Mouse (Mus musculus) limb, embryonic 14.5 days (tissue): ENCODE data around the gene Oprl1. TPM values are rescaled to one million over a fixed set of nuclear protein-coding genes. Genes with fewer than 3 reads are reported as not detected.
A peak's percentile ranks its signal among the peaks of the same experiment; 100 is the strongest.

Source experiments
- ATAC-seq: fragments of 200-750 bp; cut with Nextera tagmentation; 2 replicates; pipeline ENCODE4 v1.8.0; 2017; ENCODE audit warnings: low read depth, moderate number of reproducible peaks, moderate TSS enrichment; ENCODE audit not compliant: low FRiP score
- DNase-seq: peaks from one replicate; pipeline ENCODE4 v3.0.0-alpha.2; 2015; ENCODE audit warnings: low spot score
- H3K27ac ChIP-seq: fragments of 300-500 bp; sonication (generic); replicated peaks from 2 replicates; pipeline ENCODE4 v1.5.1; 2014; ENCODE audit warnings: low read depth, mild to moderate bottlenecking, low read length, moderate library complexity, mixed read lengths
- H3K27me3 ChIP-seq: fragments of 300-500 bp; sonication (generic); 2 replicates; pipeline ENCODE4 v1.6.1; 2014; ENCODE audit warnings: low read length, mixed read lengths; ENCODE audit not compliant: control insufficient read depth, insufficient read depth
- H3K36me3 ChIP-seq: fragments of 300-500 bp; sonication (generic); 2 replicates; pipeline ENCODE4 v1.6.1; 2014; ENCODE audit warnings: mild to moderate bottlenecking, low read length, moderate library complexity, mixed read lengths; ENCODE audit not compliant: control insufficient read depth, insufficient read depth
- H3K4me1 ChIP-seq: fragments of 300-500 bp; sonication (generic); 2 replicates; pipeline ENCODE4 v1.6.1; 2014; ENCODE audit warnings: antibody characterized with exemption, low read length, mixed read lengths; ENCODE audit not compliant: control insufficient read depth, insufficient read depth
- H3K4me2 ChIP-seq: fragments of 300-500 bp; sonication (generic); replicated peaks from 2 replicates; pipeline ENCODE4 v1.6.1; 2014; ENCODE audit warnings: low read depth, mild to moderate bottlenecking, low read length, moderate library complexity; ENCODE audit not compliant: severe bottlenecking
- H3K4me3 ChIP-seq: fragments of 300-500 bp; sonication (generic); replicated peaks from 2 replicates; pipeline ENCODE4 v1.5.1; 2014; ENCODE audit warnings: low read length
- H3K9ac ChIP-seq: fragments of 300-500 bp; sonication (generic); 2 replicates; pipeline ENCODE4 v1.6.1; 2014; ENCODE audit warnings: mild to moderate bottlenecking, low read depth, low read length, moderate library complexity; ENCODE audit not compliant: severe bottlenecking
- H3K9me3 ChIP-seq: fragments of 300-500 bp; sonication (generic); 2 replicates; pipeline ENCODE4 v1.6.1; 2016; ENCODE audit warnings: low read length; ENCODE audit not compliant: control insufficient read depth
- POLR2A ChIP-seq: fragments of 200-500 bp; IDR thresholded peaks from 2 replicates; pipeline ENCODE4 v1.8.0; 2012; ENCODE audit warnings: inconsistent platforms, mild to moderate bottlenecking, moderate library complexity, borderline replicate concordance; ENCODE audit not compliant: insufficient read depth, insufficient read length; ENCODE audit errors: extremely low read depth
- WGBS: fragments of 180-500 bp; shearing (Covaris S2); extraction: QIAGEN DNeasy Blood & Tissue Kit; methylation state at CpG from one replicate; pipeline ENCODE4 v1.1.7; 2014; 5-methylcytosine and 5-hydroxymethylcytosine counted together
- polyA plus RNA-seq, 2 experiments: library from polyadenylated mRNA; depleted of rRNA in 1 of 2; stranded (reverse) in 1 of 2; unstranded in 1 of 2; fragments of >200 nt; fragmentation: Nextera tagmentation in 1 of 2; extraction: Ambion mirVana in 1 of 2; gene quantifications; 2 replicates each; pipeline versions ENCODE4 v1.2.1 to v1.2.3; 2012 to 2014

Oprl1 gene
- polyA plus RNA-seq, 2 experiments: 0.30 to 1.0 TPM

GRCm38 (mm10) chr2:181673501-181673900 is 41.3 kb upstream of the Oprl1 start:
- H3K27ac ChIP-seq: no peak overlapping the region
- H3K4me3 ChIP-seq: no peak overlapping the region
- H3K9me3 ChIP-seq: no peaks in the 10 kb centered on the region
- no peak for DNase-seq
- no peak overlapping the region for H3K4me2 ChIP-seq
- ATAC-seq: no peak
- H3K9ac ChIP-seq: no peak overlapping the region
- H3K36me3 ChIP-seq: no peaks in the 10 kb centered on the region
- 52% methylated on average over 1 of the region's 1 CpGs for WGBS
- no peak for TF ChIP-seq POLR2A
- peaks cover 14% of the 10 kb centered on the region for H3K4me1 ChIP-seq
- peaks cover 44% of the 10 kb centered on the region for H3K27me3 ChIP-seq

- H3K27ac ChIP-seq: no peak overlapping the region
- TF ChIP-seq POLR2A: no peak
- H3K4me1 ChIP-seq: peaks cover 21% of the 10 kb centered on the region
- H3K27me3 ChIP-seq: peaks cover 35% of the 10 kb centered on the region
- H3K36me3 ChIP-seq: no peaks in the 10 kb centered on the region
- no peak overlapping the region for H3K9ac ChIP-seq
- no peak overlapping the region for H3K4me3 ChIP-seq
- no peak for ATAC-seq
- WGBS: 86% methylated on average over 4 of the region's 4 CpGs
- H3K4me2 ChIP-seq: no peak overlapping the region
- no peaks in the 10 kb centered on the region for H3K9me3 ChIP-seq
- no peak for DNase-seq
Measured at GRCm38 (mm10) chr2:181674934-181675333, 39.9 kb upstream of the Oprl1 start.

GRCm38 (mm10) chr2:181675454-181675853 is 39.4 kb upstream of the Oprl1 start:
- DNase-seq (no peak), ATAC-seq (no peak)
- TF ChIP-seq POLR2A: no peak
- H3K9ac ChIP-seq: peak overlapping the region; percentile 40; the same call in 1 of the 2 replicates
- peak overlapping the region; percentile 35 for H3K4me2 ChIP-seq
- no peak overlapping the region for H3K27ac ChIP-seq
- peaks cover 30% of the 10 kb centered on the region for H3K27me3 ChIP-seq
- peaks cover 16% of the 10 kb centered on the region for H3K4me1 ChIP-seq
- 0 out of 2 replicates have a peak overlapping the region, but pooled peaks have one; percentile 7 for H3K4me3 ChIP-seq
- H3K36me3 ChIP-seq: no peaks in the 10 kb centered on the region
- WGBS: 13% methylated on average over 14 of the region's 14 CpGs
- no peaks in the 10 kb centered on the region for H3K9me3 ChIP-seq

- no peak overlapping the region for H3K4me2 ChIP-seq
- H3K4me3 ChIP-seq: no peak overlapping the region
- H3K27ac ChIP-seq: no peak overlapping the region
- H3K4me1 ChIP-seq: peaks cover 20% of the 10 kb centered on the region
- TF ChIP-seq POLR2A: no peak
- ATAC-seq (no peak), DNase-seq (no peak)
- peaks cover 20% of the 10 kb centered on the region for H3K27me3 ChIP-seq
- H3K9ac ChIP-seq: no peak overlapping the region
- no peaks in the 10 kb centered on the region for H3K36me3 ChIP-seq
- 83% methylated on average over 2 of the region's 2 CpGs for WGBS
- H3K9me3 ChIP-seq: no peaks in the 10 kb centered on the region
Measured at GRCm38 (mm10) chr2:181676424-181676823, 38.4 kb upstream of the Oprl1 start.

GRCm38 (mm10) chr2:181677096-181677754 is 37.6 kb upstream of the Oprl1 start:
- H3K27me3 ChIP-seq: peaks cover 12% of the 10 kb centered on the region
- WGBS: 64% methylated on average over 5 of the region's 5 CpGs
- H3K36me3 ChIP-seq: no peaks in the 10 kb centered on the region
- H3K4me1 ChIP-seq: peaks cover 20% of the 10 kb centered on the region
- DNase-seq (no peak), ATAC-seq (no peak)
- TF ChIP-seq POLR2A: no peak
- no peak overlapping the region for H3K4me3 ChIP-seq
- H3K27ac ChIP-seq: no peak overlapping the region
- H3K9ac ChIP-seq: no peak overlapping the region
- no peaks in the 10 kb centered on the region for H3K9me3 ChIP-seq
- H3K4me2 ChIP-seq: no peak overlapping the region

GRCm38 (mm10) chr2:181677755-181678098 is 37.1 kb upstream of the Oprl1 start:
- TF ChIP-seq POLR2A: no peak
- no peak for ATAC-seq
- no peak overlapping the region for H3K4me2 ChIP-seq
- no peak overlapping the region for H3K27ac ChIP-seq
- H3K9me3 ChIP-seq: no peaks in the 10 kb centered on the region
- no peak overlapping the region for H3K4me3 ChIP-seq
- no peak overlapping the region for H3K9ac ChIP-seq
- WGBS: 57% methylated on average over 3 of the region's 3 CpGs
- H3K36me3 ChIP-seq: no peaks in the 10 kb centered on the region
- peaks cover 7% of the 10 kb centered on the region; the same call in 1 of the 2 replicates for H3K27me3 ChIP-seq
- H3K4me1 ChIP-seq: peaks cover 20% of the 10 kb centered on the region
- no peak for DNase-seq
